Mouse (Mus musculus): ENCODE results near the gene Smarcd1.

GRCm38 (mm10) chr15:99697309-99697708 lies 4.6 kb upstream of the Smarcd1 start:
- no peak for TF ChIP-seq CTCF (IDR thresholded peaks at IDR 0.05; ENCODE audit: extremely low read depth, insufficient read depth, low read length)
- TF ChIP-seq POLR2A (IDR thresholded peaks at IDR 0.05; ENCODE audit: extremely low read depth, insufficient read depth, low read length), result no peak
